Mouse (Mus musculus): ENCODE results near the gene Rbm8a2.

DNA sequence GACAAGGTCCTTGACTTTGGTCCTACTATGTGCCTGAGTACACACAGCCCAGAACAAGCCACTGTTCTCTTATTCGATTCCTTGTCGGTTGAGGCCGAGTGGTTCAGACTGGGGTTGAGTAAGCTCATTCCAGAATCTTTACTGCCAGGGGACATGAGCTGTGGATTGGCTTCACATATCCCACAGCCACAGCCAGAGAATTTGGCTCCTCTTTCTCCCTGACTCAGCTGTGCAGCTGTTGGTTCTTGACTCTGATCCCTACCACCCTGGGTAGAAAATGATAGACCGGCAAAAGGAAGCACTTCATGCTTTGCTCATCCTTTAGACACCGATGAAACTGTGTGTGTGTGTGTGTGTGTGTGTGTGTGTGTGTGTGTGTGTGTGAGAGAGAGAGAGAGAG, 47.5 kb downstream of the Rbm8a2 start:
- no peak for TF ChIP-seq MAX (IDR thresholded peaks at IDR 0.05; ENCODE audit: low read depth)
- TF ChIP-seq POLR2A (IDR thresholded peaks at IDR 0.05; ENCODE audit: insufficient read length, low read depth), result no peak
- TF ChIP-seq POLR2AphosphoS2 (IDR thresholded peaks at IDR 0.05; ENCODE audit: insufficient read length, low read depth), result no peak
- TF ChIP-seq CEBPB (IDR thresholded peaks at IDR 0.05; ENCODE audit: insufficient read depth, poor library complexity, severe bottlenecking), result no peak
- TF ChIP-seq SRF (IDR thresholded peaks at IDR 0.05; ENCODE audit: control insufficient read depth, insufficient read length, low read depth), result no peak
- TF ChIP-seq TCF12 (IDR thresholded peaks at IDR 0.05; ENCODE audit: insufficient read depth, poor library complexity, severe bottlenecking), result no peak

Measured in myocyte (in vitro differentiated cells).